Mouse (Mus musculus) retina, postnatal 7 days (tissue): ENCODE results near the gene Pcmt1.

Source experiments
- DNase-seq: peaks from one replicate; pipeline ENCODE4 v3.0.0-alpha.2; 2012; ENCODE audit warnings: low read depth, low spot score

Pcmt1 gene

DNA sequence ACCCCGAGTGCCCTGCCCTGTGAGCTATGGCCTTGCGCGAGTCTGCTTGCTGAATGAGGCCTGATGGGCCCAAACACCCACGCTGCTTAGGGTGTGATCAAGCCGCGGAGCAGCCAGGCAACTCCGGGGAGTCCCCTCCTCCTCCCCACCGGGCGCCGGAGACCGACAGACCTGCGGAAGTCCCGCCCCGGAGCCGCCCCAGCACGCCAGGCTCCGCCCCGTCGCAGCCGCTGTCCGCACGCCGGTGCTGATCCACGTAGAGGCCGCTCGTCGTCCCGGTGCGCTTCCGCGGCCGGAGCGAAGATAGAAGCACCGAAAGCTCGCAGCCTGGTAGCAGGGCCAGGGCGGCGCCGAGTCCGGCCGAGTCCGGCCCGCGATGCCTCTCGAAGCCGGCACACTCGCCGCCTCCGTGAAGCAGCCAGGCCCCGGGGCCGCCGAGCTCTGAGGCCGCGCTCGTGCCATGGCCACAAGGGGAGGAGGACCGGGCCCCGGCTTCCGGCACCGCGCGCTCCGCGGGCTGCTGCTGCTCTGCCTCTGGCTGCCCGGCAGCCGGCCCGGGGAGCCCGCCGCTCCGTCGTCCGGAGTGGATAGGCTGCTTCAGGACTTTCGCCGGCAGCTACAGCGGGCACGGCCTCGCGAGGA, 91.2 kb downstream of the Pcmt1 start, which contains the start of gene Lrp11:
TSS of gene Lrp11 (plus strand) at position 209 of the 642 bp plus-strand sequence.
- peak; percentile 70 for DNase-seq

DNA sequence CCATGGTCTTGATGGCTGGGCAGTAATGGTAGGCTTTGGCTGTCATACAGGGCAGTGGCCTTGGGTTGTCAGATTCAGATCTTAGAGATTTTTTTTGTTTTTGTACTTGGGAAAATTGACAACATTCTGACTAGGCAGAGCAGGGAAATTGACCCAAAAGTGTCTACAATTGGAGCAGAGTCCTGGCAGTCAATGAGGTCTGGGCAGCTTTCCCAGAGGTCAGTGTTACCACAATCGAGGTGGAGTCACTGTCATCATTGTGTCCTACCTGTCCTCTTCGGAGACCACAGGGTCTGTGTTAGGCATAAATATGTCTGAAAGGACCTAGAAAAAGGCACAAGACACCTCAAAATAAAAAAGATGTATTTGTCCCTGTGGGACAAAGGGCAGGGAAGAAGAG, 94.2 kb downstream of the Pcmt1 start:
- no peak for DNase-seq

DNA sequence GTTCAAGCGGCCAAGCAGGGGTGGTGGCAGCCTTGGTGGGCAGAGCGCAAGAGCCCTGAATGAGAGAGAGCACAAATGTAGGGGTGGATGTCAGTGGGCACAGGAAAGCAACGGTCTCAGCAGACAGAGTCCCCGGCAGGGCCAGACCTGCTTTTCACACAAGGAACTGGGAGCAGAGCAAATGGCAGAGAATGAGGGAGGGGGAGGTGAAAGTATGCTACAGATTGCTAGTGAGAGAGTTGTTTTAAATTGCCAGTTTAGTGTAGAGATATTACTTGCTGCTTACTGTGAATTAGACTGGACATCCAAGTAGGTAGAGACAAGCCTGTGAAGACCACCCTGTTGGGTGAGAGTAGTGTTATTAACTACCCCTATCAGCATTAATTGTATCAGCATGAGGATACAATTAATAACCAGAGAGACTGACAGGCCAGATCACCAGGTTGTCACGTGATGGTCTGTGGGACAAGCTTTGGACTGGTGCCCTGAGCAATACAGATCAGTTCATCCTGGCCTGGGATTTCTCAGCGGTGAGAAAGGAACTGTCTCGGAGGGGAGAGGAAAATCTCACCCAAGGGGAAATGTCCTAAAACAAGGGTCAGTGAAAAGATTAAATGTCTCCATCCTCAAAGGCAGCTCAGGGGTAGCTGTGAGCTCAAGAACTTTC, 97.9 kb downstream of the Pcmt1 start:
- no peak for DNase-seq

DNA sequence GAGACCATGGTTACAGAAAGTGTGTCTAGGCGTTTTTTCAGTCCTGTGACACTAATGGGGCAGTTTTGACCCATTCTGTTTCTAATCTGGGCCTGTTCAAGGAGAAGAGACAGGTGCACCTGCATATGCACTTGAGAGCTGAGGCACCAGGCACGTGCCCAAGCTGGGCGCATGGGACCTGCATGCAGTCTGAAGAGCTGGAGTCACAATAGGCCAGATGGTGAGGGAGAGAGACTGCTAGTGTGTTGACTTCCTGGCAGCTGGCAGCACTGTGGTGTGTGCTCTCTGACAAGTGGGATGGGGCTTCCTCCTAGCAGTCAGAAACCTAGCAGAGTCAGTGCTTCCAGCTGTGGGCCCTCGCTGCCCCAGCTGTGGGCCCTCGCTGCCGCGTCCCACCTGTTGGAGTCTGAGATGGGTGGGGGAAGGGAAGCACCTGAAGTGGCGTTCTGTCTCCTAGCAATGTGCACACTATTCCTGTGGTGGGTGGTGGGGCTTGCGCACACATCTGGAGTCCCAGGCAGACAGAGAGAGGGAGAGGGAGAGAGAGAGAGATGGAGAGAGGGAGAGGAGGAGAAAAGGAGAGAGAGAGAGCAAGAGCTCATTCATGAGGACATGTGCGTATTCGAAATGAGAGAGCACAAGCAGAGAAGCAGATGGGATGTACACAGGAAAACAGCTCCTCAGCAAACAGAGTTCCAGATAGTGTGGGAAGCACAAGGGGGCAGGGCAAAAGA, 98.6 kb downstream of the Pcmt1 start:
- no peak for DNase-seq

DNA sequence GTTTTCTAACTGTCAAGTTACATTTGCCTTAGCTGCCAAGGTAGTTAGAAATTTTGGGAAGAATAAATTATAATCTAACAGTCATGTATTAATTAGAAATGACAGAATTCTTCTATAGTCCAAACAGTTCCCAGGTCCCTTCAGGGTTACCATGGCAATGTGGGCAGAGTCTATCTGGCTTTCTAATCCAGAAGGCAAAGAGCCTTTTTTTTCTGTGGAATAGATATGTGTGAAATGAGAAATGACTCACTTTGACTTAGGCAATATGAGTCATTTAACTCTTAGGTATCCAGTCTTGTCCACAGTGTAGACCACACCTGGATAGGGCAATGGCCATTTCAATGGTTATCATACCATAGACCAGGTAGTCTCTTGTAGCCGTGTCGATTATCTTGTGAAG, 99.5 kb downstream of the Pcmt1 start:
- no peak for DNase-seq
